Mouse (Mus musculus): Measurements from ENCODE around the gene Gm4836. TPM values are rescaled to one million over a fixed set of nuclear protein-coding genes. Genes with fewer than 3 reads are reported as not detected.
"Not testable (repeated sequence)": the region's sequence is repeated elsewhere in the genome, so short reads cannot be mapped to it uniquely, and the experiment has no call there.

Gene Gm4836
- total RNA-seq (2021), result not detected
- long read RNA-seq, experiment 1, result 0 reads
- long read RNA-seq, experiment 2, result 0 reads

GRCm38 (mm10) chrX:28293532-28293931 lies at the start of gene Gm4836:
Gene Gm4836 (minus strand): TSS chrX:28293632.
- DNase-seq (ENCODE audit: low spot score in 2 of 2); H3K27ac ChIP-seq; H3K4me3 ChIP-seq: not testable (repeated sequence)

All from layer of hippocampus, adult 2 months (tissue).